Comparison of ENCODE assay signal across 8 mouse cellular contexts in genomic region chr8:11006276-11006630, GRCm38 (mm10). TPM values are rescaled to one million over a fixed set of nuclear protein-coding genes. Genes with fewer than 3 reads are reported as not detected.
DNase-seq lines count a peak whose midpoint lies in the region; ATAC-seq and TF ChIP-seq lines count a peak whose summit lies in the region.

No protein-coding gene starts in this region.

- WGBS in intestine, postnatal 0 days: 84% methylated on average over 9 of the region's 9 CpGs
- WGBS in olfactory bulb, adult 2 months: 57% methylated on average over 9 of the region's 9 CpGs

- peaks cover 66% of the 10 kb centered on the region for H3K36me3 ChIP-seq in megakaryocyte, embryonic 14.5 days (replicated peaks; ENCODE audit: low read length)
- H3K36me3 ChIP-seq in intestine, postnatal 0 days (ENCODE audit: control insufficient read depth, insufficient read depth): peaks cover 24% of the 10 kb centered on the region

- no peak for TF ChIP-seq POLR2A in olfactory bulb, adult 2 months (IDR thresholded peaks at IDR 0.05; ENCODE audit: insufficient read depth, low read depth, low read length)

- TF ChIP-seq CTCF in intestine, postnatal 0 days (IDR thresholded peaks at IDR 0.05; ENCODE audit: low read depth): no peak
- no peak for TF ChIP-seq CTCF in olfactory bulb, adult 2 months (IDR thresholded peaks at IDR 0.05; ENCODE audit: insufficient read depth, low read depth, low read length)

- no peak for ATAC-seq in CD4-positive, CD25-positive, alpha-beta regulatory T cell, adult 4 months
- ATAC-seq in megakaryocyte, adult 5-6 weeks (ENCODE audit: poor library complexity, severe bottlenecking): no peak
- no peak for ATAC-seq in intestine, postnatal 0 days

- H3K27ac ChIP-seq in intestine, postnatal 0 days (ENCODE audit: low read depth, low read length): no peak overlapping the region
- H3K27ac ChIP-seq in olfactory bulb, adult 2 months (ENCODE audit: insufficient read depth, low read depth, low read length): no peak overlapping the region

- no peaks in the 10 kb centered on the region for H3K9me3 ChIP-seq in megakaryocyte, embryonic 14.5 days
- no peaks in the 10 kb centered on the region for H3K9me3 ChIP-seq in intestine, postnatal 0 days (ENCODE audit: control insufficient read depth)

- H3K27me3 ChIP-seq in megakaryocyte, embryonic 14.5 days (replicated peaks): no peaks in the 10 kb centered on the region
- no peaks in the 10 kb centered on the region for H3K27me3 ChIP-seq in intestine, postnatal 0 days (replicated peaks; ENCODE audit: control insufficient read depth, insufficient read depth, low read length)

- peak; percentile 25 for DNase-seq in CD4-positive, CD25-positive, alpha-beta regulatory T cell, adult 2 months (ENCODE audit: low read depth, low spot score)
- DNase-seq in urinary bladder, adult 2 months (ENCODE audit: low spot score): no peak
- no peak for DNase-seq in frontal cortex, postnatal 36 days (ENCODE audit: low spot score in 2 of 2)

- peak overlapping the region; percentile 95 for H3K9ac ChIP-seq in intestine, postnatal 0 days (ENCODE audit: low read depth, low read length)

- H3K4me3 ChIP-seq in megakaryocyte, embryonic 14.5 days (replicated peaks): peak overlapping the region; percentile 100
- H3K4me3 ChIP-seq in intestine, postnatal 0 days (ENCODE audit: low read depth, low read length): peak overlapping the region; percentile 89
- peak overlapping the region; percentile 83 for H3K4me3 ChIP-seq in olfactory bulb, adult 2 months (ENCODE audit: insufficient read depth, low read depth, low read length)

- peak overlapping the region; percentile 96 for H3K4me2 ChIP-seq in intestine, postnatal 0 days (replicated peaks; ENCODE audit: low read depth)

- peaks cover 55% of the 10 kb centered on the region for H3K4me1 ChIP-seq in megakaryocyte, embryonic 14.5 days
- H3K4me1 ChIP-seq in intestine, postnatal 0 days (replicated peaks; ENCODE audit: control insufficient read depth, insufficient read depth, low read length): peaks cover 18% of the 10 kb centered on the region
- peaks cover 48% of the 10 kb centered on the region for H3K4me1 ChIP-seq in olfactory bulb, adult 2 months (ENCODE audit: control insufficient read depth, insufficient read depth, low read length)

RNA-seq across cellular contexts. Expression of gene Irs2, which starts 2.0 kb away (rescaled TPM):
- polyA plus RNA-seq in CD4-positive, CD25-positive, alpha-beta regulatory T cell, adult 4 months (2017; shearing (Covaris generic)): under 1 TPM; 0.68 to 0.83 TPM
- 77.5 and 176 TPM in 2 replicates for polyA plus RNA-seq in megakaryocyte, embryonic 14.5 days (2012; ENCODE audit: insufficient read depth, low replicate concordance)
- 12.3 and 12.5 TPM in 2 replicates for total RNA-seq in megakaryocyte, adult 5-6 weeks (2015)
- total RNA-seq in megakaryocyte, adult 5-6 weeks (2017): 7.6 and 10.9 TPM in 2 replicates
- 6.0 and 7.7 TPM in 2 replicates for polyA plus RNA-seq in intestine, postnatal 0 days (2015; fragmentation: Nextera tagmentation; extraction: Ambion mirVana)
- polyA plus RNA-seq in olfactory bulb, adult 2 months (2012; ENCODE audit: insufficient read depth, insufficient read length, low replicate concordance, missing spikeins): not detected in 2 replicates
- 8.5 and 13.4 TPM in 2 replicates for polyA plus RNA-seq in urinary bladder, adult 2 months (2012; rRNA removed)
